Mouse (Mus musculus) midbrain, embryonic 11.5 days (tissue): Measurements from ENCODE around the gene Sdc4. TPM values are rescaled to one million over a fixed set of nuclear protein-coding genes. Genes with fewer than 3 reads are reported as not detected.

Experiments used
- ATAC-seq: fragments of 200-750 bp; cut with Nextera tagmentation; 2 replicates; pipeline ENCODE4 v1.8.0; 2017; ENCODE audit warnings: moderate TSS enrichment, moderate library complexity; ENCODE audit not compliant: low FRiP score
- DNase-seq: peaks from one replicate; pipeline ENCODE4 v3.0.0; 2015; ENCODE audit warnings: low spot score; ENCODE audit errors: missing footprints
- H3K27ac ChIP-seq: fragments of 300-500 bp; sonication (generic); 2 replicates; pipeline ENCODE4 v1.5.1; 2014; ENCODE audit warnings: low read depth, low read length
- H3K27me3 ChIP-seq: fragments of 300-500 bp; sonication (generic); 2 replicates; pipeline ENCODE4 v1.6.1; 2014; ENCODE audit warnings: mild to moderate bottlenecking, low read length, moderate library complexity, mixed read lengths; ENCODE audit not compliant: control insufficient read depth, insufficient read depth
- H3K36me3 ChIP-seq: fragments of 300-500 bp; sonication (generic); 2 replicates; pipeline ENCODE4 v1.6.1; 2014; ENCODE audit warnings: mild to moderate bottlenecking, low read length, moderate library complexity, mixed read lengths; ENCODE audit not compliant: control insufficient read depth, insufficient read depth
- H3K4me1 ChIP-seq: fragments of 300-500 bp; sonication (generic); 2 replicates; pipeline ENCODE4 v1.6.1; 2014; ENCODE audit warnings: low read length; ENCODE audit not compliant: control insufficient read depth, insufficient read depth
- H3K4me2 ChIP-seq: fragments of 300-500 bp; sonication (generic); 2 replicates; pipeline ENCODE4 v1.6.1; 2014; ENCODE audit warnings: mild to moderate bottlenecking, moderate library complexity
- H3K4me3 ChIP-seq: fragments of 300-500 bp; sonication (generic); 2 replicates; pipeline ENCODE4 v1.5.1; 2014; ENCODE audit warnings: low read depth, low read length
- H3K9ac ChIP-seq: fragments of 300-500 bp; sonication (generic); 2 replicates; pipeline ENCODE4 v1.6.1; 2014; ENCODE audit warnings: low read length
- H3K9me3 ChIP-seq: fragments of 300-500 bp; sonication (generic); 2 replicates; pipeline ENCODE4 v1.6.1; 2016; ENCODE audit warnings: low read length; ENCODE audit not compliant: control insufficient read depth
- WGBS: fragments of 180-500 bp; shearing (Covaris S2); extraction: QIAGEN DNeasy Blood & Tissue Kit; methylation state at CpG from one replicate; pipeline ENCODE4 v1.1.7; 2014; 5-methylcytosine and 5-hydroxymethylcytosine counted together
- polyA plus RNA-seq: library from polyadenylated mRNA; unstranded; fragments of >200 nt; fragmentation: Nextera tagmentation; extraction: Ambion mirVana; gene quantifications from 2 replicates; pipeline ENCODE4 v1.2.1, GENCODE M21; 2014

Sdc4 gene
- polyA plus RNA-seq, 1 experiment from 2014 or later, result 9.7 TPM

DNA sequence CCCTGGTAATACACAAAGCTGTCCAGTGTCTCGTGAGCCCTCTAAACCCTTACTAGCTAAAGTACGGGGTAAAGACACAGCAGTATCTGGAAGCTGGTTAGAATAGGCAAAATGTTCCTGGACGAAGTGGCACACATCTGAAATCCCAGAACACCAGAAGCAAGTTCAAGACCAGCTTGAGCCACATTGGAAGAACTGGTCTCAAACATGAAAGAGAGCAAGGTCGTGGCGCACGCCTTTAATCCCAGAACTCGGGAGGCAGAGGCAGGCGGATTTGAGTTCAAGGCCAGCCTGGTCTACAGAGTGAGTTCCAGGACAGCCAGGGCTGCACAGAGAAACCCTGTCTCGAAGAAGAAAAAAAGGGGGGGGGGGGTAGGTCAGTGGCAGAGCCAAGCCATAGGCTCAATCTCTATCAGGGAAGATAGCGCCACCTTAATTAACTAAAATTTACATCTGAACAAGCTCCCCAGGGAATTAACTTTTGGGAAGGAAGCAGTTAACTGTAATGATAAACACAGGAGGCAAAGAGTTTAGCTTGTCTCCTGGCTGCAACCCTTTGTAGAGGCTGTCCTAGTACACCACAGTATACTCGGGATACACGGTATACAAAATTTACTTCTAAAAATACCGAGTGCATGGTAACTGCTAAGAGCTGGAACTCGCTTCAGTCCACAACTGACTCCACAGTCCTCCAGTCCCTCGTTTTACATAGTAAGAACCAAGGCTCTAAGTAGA, 13.6 kb downstream of the Sdc4 start:
- no peak for ATAC-seq
- WGBS, result 49% methylated on average over 15 of the region's 15 CpGs
- Histone ChIP-seq H3K9me3 (no peaks in the 10 kb centered on the region), H3K4me1 (peaks cover 4% of the 10 kb centered on the region; the same call in 1 of the 2 replicates), H3K9ac (no peak overlapping the region), H3K4me3 (no peak overlapping the region), H3K27me3 (no peaks in the 10 kb centered on the region), H3K36me3 (no peaks in the 10 kb centered on the region), H3K27ac (no peak overlapping the region), H3K4me2 (no peak overlapping the region)
- peak; percentile 80 for DNase-seq

DNA sequence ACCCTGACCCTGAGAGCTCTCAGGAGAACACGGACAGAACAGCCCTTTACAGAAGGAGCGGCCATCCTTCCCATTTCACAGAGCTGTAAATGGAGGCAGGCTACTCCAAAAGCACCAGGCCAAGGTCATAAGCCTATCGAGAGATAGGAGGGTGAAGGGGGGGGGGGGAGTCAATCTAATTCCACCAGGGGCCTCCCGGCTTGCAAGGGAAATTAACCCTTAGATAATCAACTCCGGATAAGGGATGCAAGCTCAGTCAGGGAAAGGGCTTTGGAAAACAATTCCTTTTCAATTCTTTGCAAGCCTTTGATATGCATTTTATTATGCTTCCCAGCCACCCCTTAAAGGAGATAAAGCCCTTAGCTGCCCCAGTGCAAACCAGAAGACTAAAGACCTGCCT, 15.2 kb downstream of the Sdc4 start:
- no peak overlapping the region for H3K4me3 ChIP-seq
- DNase-seq, result no peak
- ATAC-seq, result no peak
- 40% methylated on average over 5 of the region's 5 CpGs for WGBS
- no peaks in the 10 kb centered on the region for H3K27me3 ChIP-seq
- no peaks in the 10 kb centered on the region for H3K9me3 ChIP-seq
- no peak overlapping the region for H3K27ac ChIP-seq
- no peak overlapping the region for H3K9ac ChIP-seq
- H3K4me2 ChIP-seq, result no peak overlapping the region
- no peaks in the 10 kb centered on the region for H3K36me3 ChIP-seq
- peaks cover 4% of the 10 kb centered on the region; the same call in 1 of the 2 replicates for H3K4me1 ChIP-seq

DNA sequence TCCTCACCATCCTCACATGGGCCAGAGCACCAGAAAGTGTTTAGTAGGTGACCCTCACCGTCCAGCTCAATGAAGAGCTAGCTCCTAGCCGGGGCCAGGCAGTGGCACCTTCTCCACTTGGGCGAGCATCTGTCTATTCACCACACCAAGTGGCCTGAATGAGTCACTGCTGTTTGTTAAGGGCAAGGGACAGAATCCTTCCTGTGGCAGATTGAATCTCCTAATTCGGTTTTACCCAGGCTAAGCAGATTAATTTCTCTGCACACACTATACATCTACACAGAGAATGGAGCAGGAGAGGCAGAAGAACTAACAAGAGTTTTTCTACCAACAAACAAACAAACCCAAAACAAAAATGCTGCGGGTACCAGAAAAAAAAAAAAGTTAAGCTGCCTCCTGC, 16.7 kb downstream of the Sdc4 start:
- H3K36me3 ChIP-seq, result no peaks in the 10 kb centered on the region
- H3K27me3 ChIP-seq, result no peaks in the 10 kb centered on the region
- no peak for ATAC-seq
- H3K9me3 ChIP-seq, result no peaks in the 10 kb centered on the region
- no peak overlapping the region for H3K4me2 ChIP-seq
- H3K27ac ChIP-seq, result no peak overlapping the region
- no peak overlapping the region for H3K9ac ChIP-seq
- 84% methylated on average over 5 of the region's 5 CpGs for WGBS
- no peaks in the 10 kb centered on the region for H3K4me1 ChIP-seq
- no peak overlapping the region for H3K4me3 ChIP-seq
- DNase-seq, result no peak

DNA sequence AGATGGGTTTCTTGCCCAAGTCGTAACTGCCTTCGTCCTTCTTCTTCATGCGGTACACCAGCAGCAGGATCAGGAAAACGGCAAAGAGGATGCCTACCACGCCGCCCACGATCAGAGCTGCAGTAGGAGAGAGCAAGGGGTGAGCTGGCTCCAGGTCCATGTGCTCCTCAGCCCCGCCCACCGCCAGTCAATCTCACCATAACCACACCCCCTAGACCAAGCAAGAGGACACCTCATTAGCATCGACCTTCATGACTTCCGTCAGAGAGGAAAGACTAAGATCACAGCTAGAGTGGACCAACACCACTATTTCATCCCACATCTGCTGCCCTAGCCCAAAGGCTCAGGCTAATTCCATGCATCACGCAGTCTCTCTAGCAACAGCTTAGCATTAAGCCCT, 17.6 kb downstream of the Sdc4 start:
- Histone ChIP-seq H3K9me3 (no peaks in the 10 kb centered on the region), H3K9ac (no peak overlapping the region), H3K4me1 (no peaks in the 10 kb centered on the region), H3K36me3 (no peaks in the 10 kb centered on the region), H3K4me2 (no peak overlapping the region), H3K4me3 (no peak overlapping the region), H3K27me3 (no peaks in the 10 kb centered on the region), H3K27ac (no peak overlapping the region)
- WGBS, result 35% methylated on average over 12 of the region's 12 CpGs
- DNase-seq, result peak; percentile 81
- ATAC-seq, result no peak

DNA sequence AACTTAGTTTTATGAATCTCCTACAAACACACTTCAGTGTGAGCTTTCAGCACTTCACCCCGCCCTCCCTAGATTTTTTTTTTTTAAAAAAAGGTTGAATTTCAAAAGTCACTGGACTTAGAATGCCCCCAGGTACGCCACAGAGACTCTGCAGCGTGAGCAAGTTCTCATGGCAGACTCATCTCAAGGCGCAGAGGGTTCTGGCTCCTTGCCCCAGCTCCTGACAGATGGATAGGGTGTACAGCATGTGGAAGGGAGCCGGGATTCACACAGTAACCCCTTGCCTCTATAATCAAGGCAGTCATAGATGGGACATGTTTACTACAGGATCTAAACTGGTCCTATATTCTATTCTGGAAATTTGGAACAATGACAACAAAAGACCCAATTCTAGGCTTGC, 18.3 kb downstream of the Sdc4 start:
- ATAC-seq (no peak), DNase-seq (no peak)
- WGBS, result 89% methylated on average over 5 of the region's 5 CpGs
- no peaks in the 10 kb centered on the region for H3K27me3 ChIP-seq
- H3K4me2 ChIP-seq, result no peak overlapping the region
- no peaks in the 10 kb centered on the region for H3K4me1 ChIP-seq
- no peaks in the 10 kb centered on the region for H3K9me3 ChIP-seq
- no peak overlapping the region for H3K4me3 ChIP-seq
- no peaks in the 10 kb centered on the region for H3K36me3 ChIP-seq
- H3K9ac ChIP-seq, result no peak overlapping the region
- no peak overlapping the region for H3K27ac ChIP-seq

DNA sequence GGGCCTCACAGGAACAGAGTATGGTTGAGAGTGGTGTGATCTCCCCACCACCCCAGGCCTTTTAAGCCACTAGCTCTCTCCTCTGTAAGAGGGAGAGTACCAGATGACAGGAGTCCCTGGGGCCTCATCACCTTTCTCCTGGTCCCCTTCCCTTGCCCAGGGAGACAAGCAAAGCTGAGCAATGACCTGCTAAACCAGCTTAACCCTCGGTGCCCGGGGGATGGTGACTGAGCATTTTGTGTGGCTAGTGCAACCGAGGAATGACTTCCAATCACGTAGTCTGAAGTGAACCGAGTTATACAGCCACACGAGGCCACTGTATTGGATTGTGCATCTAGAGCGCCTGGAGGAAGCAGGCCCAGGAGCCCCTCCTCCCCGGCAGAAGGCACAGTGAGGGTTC, 19.3 kb downstream of the Sdc4 start:
- peak; percentile 28 for DNase-seq
- Histone ChIP-seq H3K4me1 (no peaks in the 10 kb centered on the region), H3K4me2 (no peak overlapping the region), H3K36me3 (no peaks in the 10 kb centered on the region), H3K27me3 (no peaks in the 10 kb centered on the region), H3K27ac (no peak overlapping the region), H3K9me3 (no peaks in the 10 kb centered on the region), H3K4me3 (no peak overlapping the region), H3K9ac (no peak overlapping the region)
- ATAC-seq, result no peak
- WGBS, result 90% methylated on average over 8 of the region's 8 CpGs

DNA sequence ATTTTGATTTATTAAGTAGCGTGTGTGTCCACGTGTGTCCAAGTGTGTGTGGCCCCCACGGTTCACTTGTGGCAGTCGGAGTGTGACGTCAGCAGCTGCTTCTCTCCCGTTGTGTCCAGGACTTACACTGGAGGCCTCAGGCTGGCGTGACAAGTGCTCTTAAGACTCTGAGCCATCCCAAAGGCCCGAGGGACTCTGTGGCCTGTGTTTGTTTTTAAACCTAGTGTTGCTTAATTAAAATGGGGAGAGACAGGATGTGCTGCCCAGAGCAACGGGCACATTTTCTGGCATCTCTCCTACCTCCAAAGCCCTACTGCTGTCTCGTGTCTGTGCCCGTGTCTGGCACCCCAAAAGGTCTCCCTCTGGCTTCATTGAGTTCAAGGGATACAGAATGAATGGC, 20.2 kb downstream of the Sdc4 start:
- H3K27ac ChIP-seq, result no peak overlapping the region
- H3K36me3 ChIP-seq, result no peaks in the 10 kb centered on the region
- no peak overlapping the region for H3K4me3 ChIP-seq
- no peak overlapping the region for H3K9ac ChIP-seq
- no peaks in the 10 kb centered on the region for H3K9me3 ChIP-seq
- no peaks in the 10 kb centered on the region for H3K27me3 ChIP-seq
- DNase-seq (peak; percentile 47), ATAC-seq (no peak)
- WGBS, result 88% methylated on average over 11 of the region's 11 CpGs
- no peaks in the 10 kb centered on the region for H3K4me1 ChIP-seq
- H3K4me2 ChIP-seq, result no peak overlapping the region

DNA sequence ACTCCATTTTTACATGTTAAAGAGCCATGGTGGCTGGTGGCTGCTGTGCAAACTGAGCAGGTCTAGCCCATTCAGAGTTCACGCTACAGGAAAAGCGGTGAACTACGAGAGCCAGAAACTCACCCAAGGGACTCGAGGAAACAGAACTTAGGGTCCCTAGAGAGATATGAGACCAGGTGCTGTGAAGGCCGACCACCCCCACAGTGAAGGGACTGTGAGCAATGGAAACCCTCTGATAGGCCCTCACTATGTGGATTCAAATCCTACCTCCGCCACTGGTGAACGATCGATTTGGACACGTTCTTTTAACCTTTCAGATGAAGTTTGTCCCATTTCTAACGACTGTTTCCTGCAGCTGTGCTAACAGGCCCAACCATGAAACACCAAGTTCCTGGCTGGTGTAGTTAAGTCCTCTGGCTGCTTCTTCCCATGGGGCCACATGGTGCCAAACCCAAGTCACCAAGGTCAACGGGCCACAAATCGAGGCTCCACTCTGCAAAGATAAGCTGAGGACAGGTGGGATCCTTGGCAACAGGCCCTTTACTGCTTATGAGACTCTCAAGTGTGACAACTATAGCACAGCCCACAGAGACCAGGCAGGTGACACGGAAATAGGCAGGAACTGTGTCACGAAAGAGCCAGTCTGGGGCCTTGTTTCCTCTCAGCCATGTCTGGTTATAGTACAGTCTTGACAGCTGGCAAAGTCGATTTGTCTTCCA, 20.9 kb downstream of the Sdc4 start:
- H3K4me1 ChIP-seq, result no peaks in the 10 kb centered on the region
- ATAC-seq (no peak), DNase-seq (peak; percentile 75)
- no peaks in the 10 kb centered on the region for H3K36me3 ChIP-seq
- 88% methylated on average over 15 of the region's 15 CpGs for WGBS
- no peak overlapping the region for H3K9ac ChIP-seq
- no peaks in the 10 kb centered on the region for H3K9me3 ChIP-seq
- H3K4me2 ChIP-seq, result no peak overlapping the region
- H3K4me3 ChIP-seq, result no peak overlapping the region
- no peaks in the 10 kb centered on the region for H3K27me3 ChIP-seq
- H3K27ac ChIP-seq, result no peak overlapping the region

DNA sequence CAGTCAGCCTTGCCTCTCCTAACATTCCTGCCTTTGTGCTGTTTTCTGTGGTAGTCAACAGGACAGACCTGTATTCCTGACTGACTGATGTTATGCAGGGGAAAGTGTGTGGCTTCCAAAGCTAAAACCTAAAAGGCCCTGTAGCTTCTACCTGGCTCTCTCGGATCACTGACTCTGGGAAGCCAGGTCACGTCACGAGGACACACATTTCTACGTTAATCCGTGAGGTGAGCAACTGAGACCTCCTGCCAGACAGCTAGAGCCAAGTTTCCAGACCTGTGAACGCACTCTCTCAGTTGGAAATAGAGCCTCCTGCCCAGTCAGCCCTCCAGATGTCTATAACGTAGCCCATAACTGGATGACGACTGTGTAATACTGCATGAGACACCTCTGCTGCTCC, 21.7 kb downstream of the Sdc4 start:
- no peak for DNase-seq
- Histone ChIP-seq H3K27me3 (no peaks in the 10 kb centered on the region), H3K4me2 (no peak overlapping the region), H3K36me3 (no peaks in the 10 kb centered on the region), H3K27ac (no peak overlapping the region), H3K4me3 (no peak overlapping the region), H3K4me1 (no peaks in the 10 kb centered on the region), H3K9ac (no peak overlapping the region), H3K9me3 (no peaks in the 10 kb centered on the region)
- 92% methylated on average over 8 of the region's 8 CpGs for WGBS
- no peak for ATAC-seq
